Mouse (Mus musculus) heart, embryonic 16.5 days (tissue): Measurements from ENCODE around the gene Srrm1. TPM values are rescaled to one million over a fixed set of nuclear protein-coding genes. Genes with fewer than 3 reads are reported as not detected.

ENCODE experiments used
- ATAC-seq: fragments of 200-750 bp; cut with Nextera tagmentation; replicated peaks from 2 replicates; pipeline ENCODE4 v1.8.0; 2017; ENCODE audit warnings: moderate number of reproducible peaks; ENCODE audit not compliant: insufficient read depth, low FRiP score; ENCODE audit errors: extremely low read depth
- H3K27ac ChIP-seq: fragments of 300-500 bp; sonication (generic); 2 replicates; pipeline ENCODE4 v1.5.1; 2014; ENCODE audit warnings: mild to moderate bottlenecking, low read length, control low read depth, moderate library complexity
- H3K27me3 ChIP-seq: fragments of 300-500 bp; sonication (generic); 2 replicates; pipeline ENCODE4 v1.6.1; 2014; ENCODE audit warnings: low read length, mixed read lengths; ENCODE audit not compliant: control insufficient read depth, insufficient read depth
- H3K36me3 ChIP-seq: fragments of 300-500 bp; sonication (generic); 2 replicates; pipeline ENCODE4 v1.6.1; 2014; ENCODE audit not compliant: control insufficient read depth, insufficient read depth
- H3K4me1 ChIP-seq: fragments of 300-500 bp; sonication (generic); 2 replicates; pipeline ENCODE4 v1.6.1; 2014; ENCODE audit warnings: low read length, mixed read lengths; ENCODE audit not compliant: control insufficient read depth, insufficient read depth
- H3K4me2 ChIP-seq: fragments of 300-500 bp; sonication (generic); 2 replicates; pipeline ENCODE4 v1.6.1; 2014; ENCODE audit warnings: low read depth, mild to moderate bottlenecking, control low read depth, low read length
- H3K4me3 ChIP-seq: fragments of 300-500 bp; sonication (generic); 2 replicates; pipeline ENCODE4 v1.5.1; 2014; ENCODE audit warnings: mild to moderate bottlenecking, control low read depth, low read length
- H3K9ac ChIP-seq: fragments of 300-500 bp; sonication (generic); 2 replicates; pipeline ENCODE4 v1.6.1; 2014; ENCODE audit warnings: low read length, control low read depth
- H3K9me3 ChIP-seq: fragments of 300-500 bp; sonication (generic); replicated peaks from 2 replicates; pipeline ENCODE4 v1.6.1; 2016; ENCODE audit warnings: low read length; ENCODE audit not compliant: control insufficient read depth
- WGBS: fragments of 180-500 bp; shearing (Covaris S2); extraction: QIAGEN DNeasy Blood & Tissue Kit; methylation state at CpG from one replicate; pipeline ENCODE4 v1.1.7; 2014; 5-methylcytosine and 5-hydroxymethylcytosine counted together
- polyA plus RNA-seq: library from polyadenylated mRNA; unstranded; fragments of >200 nt; fragmentation: Nextera tagmentation; extraction: Ambion mirVana; gene quantifications from 2 replicates; pipeline ENCODE4 v1.2.1, GENCODE M21; 2015

Srrm1 gene
- polyA plus RNA-seq, 1 experiment from 2014 or later: 145 TPM

- H3K4me2 ChIP-seq: no peak overlapping the region
- no peaks in the 10 kb centered on the region for H3K36me3 ChIP-seq
- H3K4me3 ChIP-seq: no peak overlapping the region
- no peak overlapping the region for H3K27ac ChIP-seq
- no peak overlapping the region for H3K9ac ChIP-seq
- WGBS: 66% methylated on average over 6 of the region's 6 CpGs
- no peaks in the 10 kb centered on the region for H3K4me1 ChIP-seq
- no peaks in the 10 kb centered on the region for H3K9me3 ChIP-seq
- ATAC-seq: no peak
- peaks cover 2% of the 10 kb centered on the region; the same call in 1 of the 2 replicates for H3K27me3 ChIP-seq
Measured at GRCm38 (mm10) chr4:135391014-135391413, 37.9 kb upstream of the Srrm1 start.

GRCm38 (mm10) chr4:135385614-135386013 lies 32.5 kb upstream of the Srrm1 start:
- ATAC-seq: no peak
- Histone ChIP-seq H3K36me3 (no peaks in the 10 kb centered on the region), H3K9me3 (no peaks in the 10 kb centered on the region), H3K4me1 (0 out of 2 replicates have a peak, but pooled peaks cover 3% of the 10 kb centered on the region), H3K27ac (no peak overlapping the region), H3K4me2 (no peak overlapping the region), H3K9ac (no peak overlapping the region), H3K27me3 (no peaks in the 10 kb centered on the region), H3K4me3 (no peak overlapping the region)
- WGBS: 31% methylated on average over 10 of the region's 10 CpGs

GRCm38 (mm10) chr4:135382316-135382715 lies 29.2 kb upstream of the Srrm1 start:
- Histone ChIP-seq H3K27me3 (no peaks in the 10 kb centered on the region), H3K4me1 (0 out of 2 replicates have a peak, but pooled peaks cover 3% of the 10 kb centered on the region), H3K9me3 (no peaks in the 10 kb centered on the region), H3K4me2 (no peak overlapping the region), H3K36me3 (no peaks in the 10 kb centered on the region), H3K4me3 (no peak overlapping the region), H3K27ac (no peak overlapping the region), H3K9ac (no peak overlapping the region)
- ATAC-seq: no peak
- WGBS: 4% methylated on average over 14 of the region's 14 CpGs

GRCm38 (mm10) chr4:135381355-135381754 lies 28.2 kb upstream of the Srrm1 start:
- H3K4me3 ChIP-seq: no peak overlapping the region
- no peak for ATAC-seq
- no peak overlapping the region for H3K4me2 ChIP-seq
- H3K9me3 ChIP-seq: no peaks in the 10 kb centered on the region
- no peak overlapping the region for H3K27ac ChIP-seq
- H3K27me3 ChIP-seq: no peaks in the 10 kb centered on the region
- 46% methylated on average over 8 of the region's 8 CpGs for WGBS
- 0 out of 2 replicates have a peak, but pooled peaks cover 3% of the 10 kb centered on the region for H3K4me1 ChIP-seq
- H3K9ac ChIP-seq: no peak overlapping the region
- H3K36me3 ChIP-seq: no peaks in the 10 kb centered on the region

- no peak overlapping the region for H3K9ac ChIP-seq
- no peaks in the 10 kb centered on the region for H3K36me3 ChIP-seq
- WGBS: 70% methylated on average over 11 of the region's 11 CpGs
- H3K4me1 ChIP-seq: no peaks in the 10 kb centered on the region
- no peaks in the 10 kb centered on the region for H3K27me3 ChIP-seq
- no peak overlapping the region for H3K27ac ChIP-seq
- no peak overlapping the region for H3K4me3 ChIP-seq
- H3K9me3 ChIP-seq: no peaks in the 10 kb centered on the region
- no peak for ATAC-seq
- no peak overlapping the region for H3K4me2 ChIP-seq
Measured at GRCm38 (mm10) chr4:135377241-135377640, 24.1 kb upstream of the Srrm1 start.

GRCm38 (mm10) chr4:135375444-135375843 lies 22.3 kb upstream of the Srrm1 start:
- Histone ChIP-seq H3K4me1 (no peaks in the 10 kb centered on the region), H3K27me3 (no peaks in the 10 kb centered on the region), H3K27ac (no peak overlapping the region), H3K9ac (no peak overlapping the region), H3K9me3 (no peaks in the 10 kb centered on the region), H3K36me3 (no peaks in the 10 kb centered on the region), H3K4me3 (no peak overlapping the region), H3K4me2 (no peak overlapping the region)
- 61% methylated on average over 3 of the region's 3 CpGs for WGBS
- no peak for ATAC-seq

GRCm38 (mm10) chr4:135373299-135373698 lies 20.2 kb upstream of the Srrm1 start:
- Histone ChIP-seq H3K4me1 (no peaks in the 10 kb centered on the region), H3K4me2 (no peak overlapping the region), H3K36me3 (no peaks in the 10 kb centered on the region), H3K9me3 (no peaks in the 10 kb centered on the region), H3K27me3 (no peaks in the 10 kb centered on the region), H3K27ac (no peak overlapping the region), H3K4me3 (no peak overlapping the region), H3K9ac (no peak overlapping the region)
- ATAC-seq: no peak
- 77% methylated on average over 5 of the region's 5 CpGs for WGBS

GRCm38 (mm10) chr4:135370372-135370771 lies 17.3 kb upstream of the Srrm1 start:
- no peak overlapping the region for H3K4me3 ChIP-seq
- no peaks in the 10 kb centered on the region for H3K4me1 ChIP-seq
- H3K27ac ChIP-seq: no peak overlapping the region
- H3K36me3 ChIP-seq: no peaks in the 10 kb centered on the region
- no peak for ATAC-seq
- 79% methylated on average over 11 of the region's 11 CpGs for WGBS
- H3K4me2 ChIP-seq: no peak overlapping the region
- no peak overlapping the region for H3K9ac ChIP-seq
- H3K27me3 ChIP-seq: no peaks in the 10 kb centered on the region
- no peaks in the 10 kb centered on the region for H3K9me3 ChIP-seq

- no peak for ATAC-seq
- Histone ChIP-seq H3K27me3 (no peaks in the 10 kb centered on the region; the same call in 1 of the 2 replicates), H3K36me3 (no peaks in the 10 kb centered on the region)
Measured at GRCm38 (mm10) chr4:135362828-135363227, 9.7 kb upstream of the Srrm1 start.

More at GRCm38 (mm10) chr4:135362828-135363227, 9.7 kb upstream of the Srrm1 start:
- no peak overlapping the region for H3K4me3 ChIP-seq
- no peak overlapping the region for H3K27ac ChIP-seq
- no peak overlapping the region for H3K9ac ChIP-seq
- H3K9me3 ChIP-seq: no peaks in the 10 kb centered on the region
- no peaks in the 10 kb centered on the region for H3K4me1 ChIP-seq
- no peak overlapping the region for H3K4me2 ChIP-seq
- WGBS: 42% methylated on average over 6 of the region's 6 CpGs
